Mouse (Mus musculus) retina, postnatal 7 days (tissue): ENCODE measurements around the gene Mief2.
A peak's percentile ranks its signal among the peaks of the same experiment; 100 is the strongest.

ENCODE experiments used
- DNase-seq: peaks from one replicate; pipeline ENCODE4 v3.0.0-alpha.2; 2012; ENCODE audit warnings: low read depth, low spot score

The Mief2 gene

DNA sequence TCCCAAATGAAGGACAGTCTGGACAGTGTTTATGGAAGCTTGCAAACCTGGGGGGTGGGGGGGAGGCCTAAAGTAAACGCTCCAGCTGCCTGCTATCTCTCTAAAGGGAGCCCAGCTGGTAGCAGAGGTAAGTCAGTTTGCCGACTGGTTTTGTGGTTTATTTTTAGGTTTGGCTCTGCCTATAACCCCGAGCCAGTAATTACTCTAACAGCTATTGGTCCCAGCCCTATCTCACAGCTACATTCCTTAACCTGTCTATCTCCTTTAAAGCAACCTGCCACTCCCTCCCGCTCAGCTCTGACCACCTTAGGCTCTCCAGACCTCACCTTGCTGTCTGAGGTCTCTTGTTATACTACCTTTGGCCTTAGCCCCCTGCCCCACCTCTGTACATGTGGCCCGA is 8.9 kb upstream of the Mief2 start:
- no peak for DNase-seq

DNA sequence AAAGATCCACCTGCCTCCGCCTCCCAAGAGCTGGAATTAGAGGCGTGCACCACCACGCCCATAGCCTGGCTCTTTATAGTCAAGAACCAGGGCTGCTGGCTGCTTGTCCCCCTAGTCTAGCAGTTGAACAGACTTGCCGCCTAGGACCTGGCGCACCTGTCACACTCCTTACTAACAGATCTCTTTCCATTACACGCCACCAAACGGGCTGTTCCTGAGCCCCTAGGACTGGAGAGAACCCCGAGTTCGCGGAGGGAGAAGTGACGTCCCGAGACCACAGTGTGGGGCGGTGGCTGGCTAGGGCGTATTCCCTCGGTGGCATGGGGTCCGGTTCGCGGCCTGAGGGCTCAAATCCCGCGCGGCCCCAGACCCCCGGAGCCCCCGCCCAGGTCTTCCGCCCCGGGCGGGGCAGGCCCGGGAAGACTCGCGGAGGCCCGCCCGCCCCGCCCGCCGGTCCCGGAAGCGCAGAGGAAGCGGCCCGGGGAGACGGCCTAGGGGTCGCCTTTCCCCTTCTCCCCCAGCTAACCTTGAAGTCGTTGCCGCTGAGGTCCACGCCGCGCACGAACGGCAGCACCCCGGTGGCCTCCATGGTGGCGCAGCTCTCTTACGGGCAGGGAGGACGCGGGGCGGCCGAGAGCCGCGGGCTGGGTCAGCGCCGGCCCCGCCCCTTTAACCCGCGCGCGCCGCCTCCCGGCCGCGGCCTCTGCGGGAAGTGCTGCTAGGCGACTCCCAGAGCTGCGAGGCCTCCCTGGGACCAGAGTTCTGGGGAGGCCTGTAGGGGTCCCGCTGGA is 1.4 kb upstream of the Mief2 start, which contains the start of gene Flii:
Flii (minus strand) TSS at position 663 of the 791 bp plus-strand sequence.
- DNase-seq: peak; percentile 65

DNA sequence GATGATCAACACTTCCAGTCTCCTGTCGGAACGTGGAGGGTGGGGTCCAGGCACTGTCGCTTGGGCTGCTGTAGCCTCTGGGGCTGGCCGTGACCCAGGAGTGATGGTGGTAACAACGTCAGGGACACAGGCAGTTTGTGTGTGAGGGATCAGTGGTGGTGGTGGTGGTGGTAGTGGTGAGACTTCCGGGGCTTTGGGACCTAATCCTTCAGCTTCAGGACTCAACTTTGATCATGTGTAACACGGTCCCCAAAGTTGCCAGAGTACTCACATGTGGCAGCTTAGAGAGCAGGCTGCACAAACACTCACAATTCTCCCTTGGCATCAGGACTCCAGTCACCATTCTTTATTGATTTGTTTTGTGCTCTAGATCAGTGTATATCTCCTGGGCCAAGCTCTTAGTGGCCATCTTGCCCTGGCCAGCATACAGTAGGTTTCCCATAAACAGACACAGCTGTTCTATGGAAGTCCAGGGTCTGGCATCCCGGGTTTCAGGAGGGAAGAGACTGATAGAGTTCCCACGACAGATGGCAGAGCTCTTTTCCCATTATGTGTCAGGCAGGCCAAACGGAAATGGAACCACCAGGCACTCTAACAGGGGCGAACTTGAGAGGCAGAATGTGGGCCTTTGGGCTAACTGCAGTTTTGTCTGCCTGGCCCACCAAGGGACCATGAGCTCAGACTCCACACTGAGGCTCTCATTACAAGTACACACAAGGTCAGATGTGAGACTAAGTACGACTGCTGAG is 632 bp upstream of the Mief2 start:
- no peak for DNase-seq

DNA sequence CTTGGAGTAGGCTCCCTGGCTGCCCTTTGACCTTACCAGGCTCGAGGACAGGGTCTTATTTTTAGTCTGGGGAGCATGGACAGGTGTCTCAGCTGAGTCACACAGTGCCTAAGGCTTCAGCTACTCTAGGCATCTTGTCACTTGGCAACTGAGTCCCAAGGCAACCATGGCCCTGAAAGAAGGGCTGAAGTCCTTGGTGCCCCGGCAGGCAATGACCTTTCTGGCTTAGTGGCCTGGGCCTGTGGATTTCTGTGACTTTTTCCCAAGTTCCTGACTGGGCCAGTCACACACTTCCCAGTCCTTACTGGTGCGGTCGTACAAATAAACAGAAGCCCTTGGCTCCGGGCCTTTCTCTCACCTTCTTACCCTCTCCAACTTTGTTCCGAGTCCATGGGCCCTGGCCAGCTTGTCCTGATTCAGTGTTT is 1.0 kb downstream of the Mief2 start:
- no peak for DNase-seq

DNA sequence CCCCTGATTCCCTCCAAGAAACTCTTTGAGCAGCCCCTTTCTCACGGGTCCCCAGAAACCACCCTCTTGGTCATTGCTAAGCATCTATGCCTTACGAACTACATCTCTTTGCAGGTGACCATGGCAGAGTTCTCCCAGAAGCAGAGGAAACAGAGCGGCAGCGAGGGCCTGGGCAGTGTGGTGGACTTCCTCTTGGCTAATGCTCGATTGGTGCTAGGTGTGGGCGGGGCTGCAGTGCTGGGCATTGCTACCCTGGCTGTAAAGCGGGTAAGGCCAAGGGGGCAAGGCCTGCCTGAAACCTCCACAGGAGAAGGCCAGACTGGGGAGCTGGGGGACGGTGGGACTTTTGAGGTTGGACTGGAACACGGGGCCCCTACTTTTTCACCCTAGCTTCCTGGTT is 2.0 kb downstream of the Mief2 start:
- no peak for DNase-seq

DNA sequence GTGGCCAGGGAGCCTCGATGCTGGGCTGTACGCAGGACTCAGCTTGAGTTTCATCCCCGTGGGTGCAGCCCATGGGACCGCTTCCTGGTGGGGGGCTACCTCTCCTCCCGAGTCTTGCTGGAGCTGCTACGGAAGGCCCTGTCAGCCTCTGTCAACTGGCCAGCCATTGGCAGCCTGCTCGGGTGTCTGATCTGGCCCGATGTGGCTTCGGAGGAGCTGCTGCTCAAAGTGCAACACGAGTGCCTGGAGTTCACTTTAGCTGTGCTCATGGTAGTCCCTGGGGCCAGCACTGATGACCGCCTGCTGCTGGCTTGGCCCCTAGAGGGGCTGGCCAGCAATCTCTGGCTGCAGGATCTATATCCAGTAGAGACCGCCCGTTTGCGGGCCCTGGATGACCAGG is 3.1 kb downstream of the Mief2 start:
- no peak for DNase-seq

DNA sequence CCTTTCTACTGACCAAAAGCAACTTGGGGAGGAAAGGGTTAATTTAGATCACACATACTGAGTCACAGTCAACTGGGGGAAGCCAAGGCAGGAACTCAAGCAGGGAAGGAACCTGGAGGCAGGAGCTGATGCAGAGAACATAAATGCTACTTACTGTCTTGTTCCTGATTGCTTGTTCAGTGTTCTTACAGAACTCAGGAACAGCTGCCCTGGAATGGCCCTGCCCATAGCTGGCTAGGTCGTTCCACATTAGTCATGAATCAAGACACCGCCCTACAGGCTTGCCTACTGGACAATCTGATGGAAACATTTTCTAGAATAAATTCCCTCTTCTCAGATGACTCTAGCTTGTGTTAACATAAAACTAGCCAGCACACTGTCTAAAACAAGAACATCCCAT is 6.0 kb downstream of the Mief2 start:
- DNase-seq: no peak

DNA sequence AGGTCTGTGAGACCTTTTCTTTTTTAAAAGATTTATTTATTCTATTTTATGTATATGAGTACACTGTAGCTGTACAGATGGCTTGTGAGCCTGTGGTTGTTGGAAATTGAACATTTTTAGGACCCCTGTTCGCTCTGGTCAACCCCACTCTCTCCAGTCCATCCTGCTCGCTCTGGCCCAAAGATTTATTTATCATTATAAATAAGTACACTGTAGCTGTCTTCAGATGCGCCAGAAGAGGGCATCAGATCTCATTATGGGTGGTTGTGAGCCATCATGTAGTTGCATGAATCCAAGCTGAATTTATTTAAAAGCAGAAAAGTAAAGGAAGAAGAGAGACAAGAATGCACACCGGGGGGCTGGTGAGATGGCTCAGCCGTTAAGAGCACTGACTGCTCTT is 7.0 kb downstream of the Mief2 start:
- no peak for DNase-seq

DNA sequence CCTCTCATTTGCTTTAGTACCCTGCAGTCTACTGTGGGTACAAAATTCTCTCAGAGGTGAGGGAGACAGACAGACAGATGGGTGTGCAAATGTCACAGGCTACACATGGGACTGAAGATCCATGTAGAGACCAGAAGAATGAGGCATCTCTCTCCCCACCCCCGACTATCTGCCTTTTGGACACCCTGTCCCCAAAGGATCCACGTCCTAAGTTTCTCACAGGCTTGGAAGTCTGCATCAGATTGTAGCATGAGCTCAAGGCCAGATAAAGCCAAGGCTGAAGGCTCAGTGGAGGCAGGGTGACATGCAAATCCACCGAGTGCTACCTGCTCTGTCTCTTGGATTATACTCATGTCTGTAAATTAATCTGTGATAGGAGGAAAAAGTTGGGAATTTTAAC is 8.3 kb downstream of the Mief2 start:
- DNase-seq: no peak

DNA sequence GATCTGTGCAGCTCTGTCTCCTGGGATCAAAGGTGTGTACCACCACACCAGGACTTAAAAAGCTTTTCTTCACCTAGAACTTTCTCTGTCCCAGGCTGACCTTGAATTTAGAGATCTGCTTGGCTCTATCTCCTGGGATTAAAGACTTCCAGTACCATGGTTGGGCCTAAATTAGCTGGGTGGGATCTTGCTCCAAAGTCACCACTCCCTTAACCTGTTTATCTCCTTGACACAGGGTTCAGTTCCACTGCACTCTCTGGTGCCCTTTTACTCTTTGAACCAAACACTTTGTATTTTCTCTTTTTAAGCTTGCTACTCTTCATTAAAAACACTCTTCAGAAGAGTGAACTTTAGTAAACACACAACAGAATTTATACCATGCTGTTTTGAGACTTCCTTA is 9.3 kb downstream of the Mief2 start:
- no peak for DNase-seq

DNA sequence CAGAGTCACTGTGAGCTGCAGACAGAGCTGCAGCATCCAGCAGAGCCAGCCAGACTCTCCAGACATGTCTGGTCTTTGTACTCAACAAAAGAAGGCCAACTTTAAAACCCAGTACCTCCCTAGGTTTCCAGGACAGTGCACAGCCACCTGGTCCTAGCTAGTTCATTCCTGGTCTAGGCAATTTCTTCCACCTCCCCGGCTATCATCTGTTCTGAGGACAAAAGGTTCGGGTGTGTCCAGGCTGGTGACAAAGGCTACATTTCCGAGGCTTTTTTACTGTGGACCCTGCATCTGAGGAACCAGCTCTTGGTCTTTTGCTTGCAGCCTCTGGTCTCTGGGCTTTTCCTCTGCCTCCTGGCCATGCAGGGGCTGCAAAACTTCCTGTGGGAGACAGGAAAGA is 12.1 kb downstream of the Mief2 start:
- no peak for DNase-seq

DNA sequence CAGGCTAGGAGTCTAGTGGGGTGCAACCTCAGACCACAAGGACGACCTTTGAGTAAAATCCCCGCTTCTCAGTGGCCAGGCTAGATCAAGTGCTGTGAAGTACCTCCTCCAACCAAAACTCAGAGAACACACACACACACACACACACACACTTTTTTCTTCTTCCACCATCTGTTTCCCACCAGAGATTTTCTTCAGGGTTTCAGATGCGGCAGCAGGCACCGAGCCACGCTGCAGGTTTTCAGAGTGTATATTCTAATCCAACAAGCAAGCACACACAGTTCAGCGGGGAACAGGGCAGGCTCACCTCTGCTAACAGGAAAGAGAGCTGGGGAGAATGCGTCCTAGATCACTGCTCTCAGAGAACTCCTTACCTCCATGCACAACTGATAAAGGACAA is 27.4 kb downstream of the Mief2 start:
- no peak for DNase-seq

DNA sequence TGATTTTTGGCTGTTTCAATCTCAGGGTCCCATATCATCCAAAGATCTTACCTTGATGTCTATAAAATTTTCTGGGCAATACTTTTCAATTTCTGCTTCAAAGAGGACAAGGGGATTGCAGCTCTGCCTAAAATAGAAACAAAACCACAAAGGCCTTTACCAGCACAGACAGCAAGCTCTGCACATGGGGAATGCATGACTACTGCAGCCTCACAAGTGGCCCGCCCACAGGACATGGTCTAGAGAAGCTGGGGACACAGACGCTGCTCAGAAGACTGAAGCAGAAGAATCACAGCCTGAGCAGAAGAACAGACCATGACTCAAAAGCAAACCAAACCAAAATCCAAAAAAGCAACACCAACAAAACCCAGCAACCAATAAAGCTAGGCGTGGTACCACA is 33.5 kb downstream of the Mief2 start:
- no peak for DNase-seq

DNA sequence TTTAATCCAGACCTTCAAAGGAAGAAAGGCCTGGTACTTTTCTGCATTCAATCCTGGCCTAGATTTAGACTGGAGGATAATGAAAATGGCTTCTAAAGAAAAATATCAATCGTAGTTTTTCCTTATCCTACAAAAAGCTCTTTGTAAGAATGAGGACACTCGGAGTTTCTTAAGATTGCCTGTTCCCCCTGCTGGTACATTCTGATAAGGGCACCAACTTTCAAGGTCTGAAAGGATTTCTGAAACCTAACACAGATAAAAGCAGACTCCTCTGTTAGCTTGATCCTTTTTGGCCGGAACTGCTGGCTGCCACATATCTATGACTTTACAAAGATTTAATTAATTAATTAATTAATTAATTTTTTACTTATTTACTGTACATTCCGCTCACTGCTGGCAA is 38.8 kb downstream of the Mief2 start:
- no peak for DNase-seq

DNA sequence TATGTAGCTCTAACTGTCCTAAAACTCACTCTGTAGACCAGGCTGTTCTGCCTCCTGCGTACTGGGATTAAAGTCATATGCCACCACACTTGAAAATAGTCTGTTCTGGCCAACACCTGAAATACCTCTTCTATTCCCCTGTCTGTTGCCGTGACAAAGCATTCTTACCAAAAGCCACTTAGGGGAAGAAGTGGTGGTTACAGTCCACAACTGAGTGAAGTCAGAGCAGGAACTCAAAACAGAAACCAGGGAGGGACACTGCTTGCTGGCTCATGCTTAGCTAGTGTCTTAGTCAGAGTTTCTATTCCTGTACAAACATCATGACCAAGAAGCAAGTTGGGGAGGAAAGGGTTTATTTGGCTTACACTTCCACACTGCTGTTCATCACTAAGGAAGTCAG is 41.1 kb downstream of the Mief2 start:
- DNase-seq: no peak

DNA sequence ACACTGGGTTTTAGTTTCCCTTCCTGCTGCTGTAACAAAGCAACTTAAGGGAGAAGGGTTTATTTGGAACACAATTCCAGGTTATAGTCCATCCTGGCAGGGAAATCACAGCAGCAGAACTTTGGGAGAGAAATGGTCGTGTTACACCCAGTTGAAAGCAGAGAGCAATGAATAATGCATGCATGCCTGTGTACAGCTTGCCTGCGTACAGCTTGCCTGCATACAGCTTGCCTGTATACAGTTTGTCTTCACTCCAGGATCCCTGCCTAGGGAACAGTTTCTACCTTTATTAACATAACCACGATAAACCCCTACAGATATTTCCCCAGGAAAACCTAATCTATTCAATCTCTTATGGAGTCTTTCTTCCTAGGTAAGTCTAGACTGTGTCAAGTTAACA is 42.6 kb downstream of the Mief2 start:
- no peak for DNase-seq

DNA sequence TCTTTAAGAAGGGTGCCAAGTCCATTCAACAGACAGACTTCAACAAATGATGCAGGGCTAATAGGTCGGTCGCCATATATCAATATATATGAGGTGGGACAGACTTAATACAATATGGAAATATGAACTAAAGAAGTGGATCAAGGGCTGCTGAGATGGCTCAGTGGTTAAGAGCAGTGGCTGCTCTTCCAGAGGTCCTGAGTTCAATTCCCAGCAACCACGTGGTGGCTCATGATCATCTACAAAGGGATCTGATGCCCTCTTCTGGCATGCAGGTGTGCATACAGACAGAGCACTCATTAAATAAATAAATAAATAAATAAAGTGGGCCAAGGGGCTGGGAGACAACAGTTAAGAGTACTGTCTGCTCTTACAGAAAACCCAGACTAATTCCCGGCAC is 44.0 kb downstream of the Mief2 start:
- DNase-seq: no peak

DNA sequence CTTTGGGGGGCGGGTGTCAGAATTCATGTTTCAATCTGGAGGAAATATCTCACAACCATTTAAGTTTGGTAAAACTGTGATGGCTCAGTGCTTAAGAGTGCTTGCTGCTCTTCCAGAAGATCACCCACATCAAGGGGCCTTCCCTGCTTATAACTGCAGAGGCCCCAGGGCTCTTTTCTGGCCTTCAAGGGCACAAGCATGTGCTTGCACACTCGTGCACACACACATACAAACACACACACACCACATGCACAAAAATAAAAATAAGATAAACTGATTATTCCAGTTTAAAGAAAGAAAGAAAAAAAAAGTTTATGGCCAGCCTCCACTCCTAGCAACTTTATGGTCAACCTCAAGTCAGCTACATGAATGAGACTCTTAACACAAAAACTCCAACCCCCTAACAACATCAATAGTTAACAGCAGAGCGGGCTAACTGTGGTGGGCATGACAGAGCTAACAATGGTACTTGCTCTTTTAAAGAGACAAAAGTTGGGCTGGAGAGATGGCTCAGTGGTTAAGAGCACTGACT is 46.0 kb downstream of the Mief2 start:
- no peak for DNase-seq

DNA sequence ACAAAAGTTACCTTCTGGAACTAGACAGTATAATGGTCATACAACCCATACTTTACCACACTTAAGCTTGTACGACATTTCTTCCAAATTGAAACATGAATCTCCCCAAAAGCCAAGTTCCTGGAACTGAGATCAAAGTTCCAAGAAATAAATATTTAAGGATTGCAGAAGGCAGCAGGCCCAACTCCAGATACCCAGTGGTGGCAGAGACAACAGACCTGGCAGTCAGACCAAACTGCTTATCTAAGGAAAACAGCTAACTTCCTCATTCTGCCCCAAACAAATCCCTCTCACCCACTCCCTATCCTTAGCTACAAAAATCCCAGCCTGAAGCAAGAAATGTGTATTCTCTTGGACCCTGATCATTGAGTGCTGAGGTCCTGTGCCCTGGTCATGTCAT is 46.6 kb downstream of the Mief2 start:
- no peak for DNase-seq

DNA sequence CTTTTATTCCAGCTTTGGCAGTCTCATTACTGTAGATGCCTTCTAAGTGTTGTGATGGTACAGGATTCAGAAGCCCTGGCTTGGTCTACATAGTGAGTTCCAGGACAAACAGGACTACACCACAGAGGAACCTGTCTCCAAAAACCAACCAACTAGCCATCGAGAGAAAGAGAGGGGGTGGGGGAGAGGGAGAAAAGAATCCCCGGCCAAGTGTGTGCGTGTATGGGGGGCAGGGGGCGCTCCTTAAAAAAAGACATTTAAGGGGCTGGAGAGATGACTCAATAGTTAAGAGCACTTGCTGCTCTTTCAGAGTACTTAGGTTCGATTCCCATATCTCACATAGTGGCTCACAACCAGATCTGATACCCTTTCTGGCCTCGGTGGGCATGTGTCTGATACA is 47.4 kb downstream of the Mief2 start:
- no peak for DNase-seq

DNA sequence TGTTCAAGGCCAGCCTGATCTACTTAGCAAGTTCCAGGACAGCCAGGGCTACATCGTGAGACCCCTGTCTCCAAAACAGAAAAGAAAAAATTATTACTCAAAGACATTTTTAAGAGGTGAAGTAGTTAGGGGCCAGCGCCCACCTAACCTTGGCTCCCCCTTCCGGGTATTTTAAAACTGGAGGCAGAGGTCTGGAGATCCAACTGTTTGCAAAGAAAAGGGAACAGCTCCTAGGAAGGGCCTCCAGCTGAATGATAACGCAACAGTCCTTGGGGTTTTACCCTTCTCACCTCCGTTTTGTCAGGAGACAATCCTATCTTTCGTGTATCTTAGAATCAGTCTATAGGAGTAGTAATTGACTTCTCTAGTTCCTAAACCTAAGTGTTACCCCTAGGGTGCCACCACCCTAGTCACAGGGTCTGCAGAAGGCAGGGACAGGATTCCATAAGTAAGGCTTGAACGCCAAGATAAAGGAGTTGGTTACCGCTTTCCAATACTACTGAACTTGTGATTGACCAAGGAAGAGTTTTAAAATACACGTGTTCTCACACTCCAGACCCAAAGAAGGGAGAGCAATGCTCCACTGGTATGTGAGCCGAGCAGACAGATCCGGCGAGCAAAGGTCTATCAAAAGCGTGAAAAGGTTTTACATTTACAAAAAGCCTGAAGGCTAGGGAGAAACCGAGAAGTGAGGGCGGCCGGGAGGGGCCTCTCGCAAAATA is 48.1 kb downstream of the Mief2 start:
- DNase-seq: no peak
